Mouse (Mus musculus) forebrain, embryonic 13.5 days (tissue): ENCODE measurements around the gene Aup1. TPM values are rescaled to one million over a fixed set of nuclear protein-coding genes. Genes with fewer than 3 reads are reported as not detected.

Experiments
- ATAC-seq: fragments of 200-750 bp; cut with Nextera tagmentation; 2 replicates; pipeline ENCODE4 v1.8.0; 2017
- H3K27ac ChIP-seq: fragments of 300-500 bp; sonication (generic); 2 replicates; pipeline ENCODE4 v1.5.1; 2015; ENCODE audit warnings: inconsistent platforms, mild to moderate bottlenecking, moderate library complexity
- H3K27me3 ChIP-seq: fragments of 300-500 bp; sonication (generic); 2 replicates; pipeline ENCODE4 v1.6.1; 2015; ENCODE audit warnings: mild to moderate bottlenecking, inconsistent platforms
- H3K36me3 ChIP-seq: fragments of 300-500 bp; sonication (generic); 2 replicates; pipeline ENCODE4 v1.6.1; 2015; ENCODE audit warnings: mild to moderate bottlenecking, inconsistent platforms; ENCODE audit not compliant: poor library complexity, severe bottlenecking
- H3K4me1 ChIP-seq: fragments of 300-500 bp; sonication (generic); 2 replicates; pipeline ENCODE4 v1.6.1; 2015; ENCODE audit warnings: inconsistent platforms
- H3K4me2 ChIP-seq: fragments of 300-500 bp; sonication (generic); 2 replicates; pipeline ENCODE4 v1.6.1; 2015; ENCODE audit warnings: inconsistent platforms, mild to moderate bottlenecking, moderate library complexity
- H3K4me3 ChIP-seq: fragments of 300-500 bp; sonication (generic); 2 replicates; pipeline ENCODE4 v1.5.1; 2015; ENCODE audit warnings: mild to moderate bottlenecking, inconsistent platforms
- H3K9ac ChIP-seq: fragments of 300-500 bp; sonication (generic); 2 replicates; pipeline ENCODE4 v1.6.1; 2015; ENCODE audit warnings: mild to moderate bottlenecking, inconsistent platforms
- H3K9me3 ChIP-seq: fragments of 300-500 bp; sonication (generic); replicated peaks from 2 replicates; pipeline ENCODE4 v1.6.1; 2016; ENCODE audit warnings: inconsistent platforms
- WGBS: fragments of 180-500 bp; shearing (Covaris S2); methylation state at CpG from one replicate; pipeline ENCODE4 v1.1.7; 2015; 5-methylcytosine and 5-hydroxymethylcytosine counted together
- polyA plus RNA-seq: library from polyadenylated mRNA; unstranded; fragments of >200 nt; fragmentation: Nextera tagmentation; extraction: Ambion mirVana; gene quantifications from 2 replicates; pipeline ENCODE4 v1.2.1, GENCODE M21; 2015

The Aup1 gene
- polyA plus RNA-seq, 1 experiment from 2014 or later, result 154 TPM

- H3K36me3 ChIP-seq, result no peaks in the 10 kb centered on the region
- H3K9me3 ChIP-seq, result no peaks in the 10 kb centered on the region
- peak overlapping the region; percentile 55 for H3K4me3 ChIP-seq
- no peak overlapping the region for H3K27ac ChIP-seq
- ATAC-seq, result peak; percentile 54
- H3K9ac ChIP-seq, result peak overlapping the region; percentile 60
- H3K4me2 ChIP-seq, result peak overlapping the region; percentile 70
- under 1% methylated on average over 31 of the region's 31 CpGs for WGBS
- peaks cover 49% of the 10 kb centered on the region for H3K27me3 ChIP-seq
- peaks cover 33% of the 10 kb centered on the region for H3K4me1 ChIP-seq
These were observed 21.5 kb upstream of the Aup1 start for GRCm38 (mm10) chr6:83032769-83033191.

GRCm38 (mm10) chr6:83033249-83034185 lies 20.8 kb upstream of the Aup1 start, which contains the start of the genes Dok1 and Loxl3:
TSS of gene Dok1 (minus strand) at chr6:83033471.
TSS of gene Loxl3 (plus strand) at chr6:83034173.
- peak within 1 kb of the TSS; percentile 70 for H3K4me2 ChIP-seq
- H3K4me3 ChIP-seq, result peak within 1 kb of the TSS; percentile 55
- WGBS, result under 1% methylated on average over 47 of the region's 51 CpGs
- H3K9me3 ChIP-seq, result no peaks in the 10 kb centered on the region
- peaks cover 47% of the 10 kb centered on the region for H3K27me3 ChIP-seq
- peaks cover 40% of the 10 kb centered on the region for H3K4me1 ChIP-seq
- H3K9ac ChIP-seq, result peak within 1 kb of the TSS; percentile 60
- peak within 1 kb of the TSS; percentile 22; the same call in 1 of the 2 replicates for H3K27ac ChIP-seq
- peak; percentile 71 for ATAC-seq
- H3K36me3 ChIP-seq, result no peaks in the 10 kb centered on the region

- Histone ChIP-seq H3K4me3 (peak overlapping the region; percentile 55), H3K9me3 (no peaks in the 10 kb centered on the region), H3K4me2 (peak overlapping the region; percentile 70), H3K36me3 (no peaks in the 10 kb centered on the region), H3K4me1 (peaks cover 45% of the 10 kb centered on the region), H3K27me3 (peaks cover 42% of the 10 kb centered on the region), H3K27ac (peak overlapping the region; percentile 22; the same call in 1 of the 2 replicates), H3K9ac (peak overlapping the region; percentile 60; the same call in 1 of the 2 replicates)
- ATAC-seq, result no peak
- WGBS, result 32% methylated on average over 5 of the region's 5 CpGs
These were observed 19.8 kb upstream of the Aup1 start for GRCm38 (mm10) chr6:83034463-83035055.

GRCm38 (mm10) chr6:83037188-83037587 lies 17.1 kb upstream of the Aup1 start:
- H3K27me3 ChIP-seq, result peaks cover 16% of the 10 kb centered on the region

GRCm38 (mm10) chr6:83038496-83039012 lies 15.8 kb upstream of the Aup1 start:
- Histone ChIP-seq H3K27me3 (peaks cover 10% of the 10 kb centered on the region; the same call in 1 of the 2 replicates), H3K9ac (peak overlapping the region; percentile 40; the same call in 1 of the 2 replicates), H3K9me3 (no peaks in the 10 kb centered on the region), H3K4me1 (peaks cover 23% of the 10 kb centered on the region), H3K36me3 (no peaks in the 10 kb centered on the region), H3K4me2 (peak overlapping the region; percentile 65), H3K4me3 (peak overlapping the region; percentile 31), H3K27ac (no peak overlapping the region)
- peak; percentile 66 for ATAC-seq
- WGBS, result 9% methylated on average over 24 of the region's 24 CpGs

More at GRCm38 (mm10) chr6:83037188-83037587, 17.1 kb upstream of the Aup1 start:
- peaks cover 37% of the 10 kb centered on the region for H3K4me1 ChIP-seq
- no peak overlapping the region for H3K4me3 ChIP-seq
- H3K27ac ChIP-seq, result no peak overlapping the region
- ATAC-seq, result no peak
- no peak overlapping the region for H3K4me2 ChIP-seq
- H3K36me3 ChIP-seq, result no peaks in the 10 kb centered on the region
- no peak overlapping the region for H3K9ac ChIP-seq
- WGBS, result 80% methylated on average over 8 of the region's 8 CpGs
- H3K9me3 ChIP-seq, result no peaks in the 10 kb centered on the region

- 80% methylated on average over 5 of the region's 5 CpGs for WGBS
- H3K4me3 ChIP-seq, result no peak overlapping the region
- no peak for ATAC-seq
- no peaks in the 10 kb centered on the region for H3K9me3 ChIP-seq
- no peak overlapping the region for H3K4me2 ChIP-seq
- no peak overlapping the region for H3K9ac ChIP-seq
- H3K36me3 ChIP-seq, result no peaks in the 10 kb centered on the region
- no peak overlapping the region for H3K27ac ChIP-seq
- H3K4me1 ChIP-seq, result peaks cover 11% of the 10 kb centered on the region
- H3K27me3 ChIP-seq, result 0 out of 2 replicates have a peak, but pooled peaks cover 8% of the 10 kb centered on the region
These were observed 13.7 kb upstream of the Aup1 start for GRCm38 (mm10) chr6:83040601-83041000.

- H3K4me2 ChIP-seq, result no peak overlapping the region
- ATAC-seq, result no peak
- H3K9me3 ChIP-seq, result no peaks in the 10 kb centered on the region
- no peaks in the 10 kb centered on the region for H3K36me3 ChIP-seq
- WGBS, result 64% methylated on average over 6 of the region's 6 CpGs
- H3K27me3 ChIP-seq, result no peaks in the 10 kb centered on the region
- H3K4me1 ChIP-seq, result peaks cover 4% of the 10 kb centered on the region
- H3K9ac ChIP-seq, result no peak overlapping the region
- no peak overlapping the region for H3K4me3 ChIP-seq
- H3K27ac ChIP-seq, result no peak overlapping the region
These were observed 10.8 kb upstream of the Aup1 start for GRCm38 (mm10) chr6:83043561-83043960.

GRCm38 (mm10) chr6:83043993-83044392 lies 10.3 kb upstream of the Aup1 start:
- H3K4me3 ChIP-seq, result no peak overlapping the region
- H3K36me3 ChIP-seq, result no peaks in the 10 kb centered on the region
- no peak for ATAC-seq
- H3K27ac ChIP-seq, result no peak overlapping the region
- no peak overlapping the region for H3K9ac ChIP-seq
- no peaks in the 10 kb centered on the region for H3K4me1 ChIP-seq
- no peak overlapping the region for H3K4me2 ChIP-seq
- H3K27me3 ChIP-seq, result no peaks in the 10 kb centered on the region
- 94% methylated on average over 5 of the region's 5 CpGs for WGBS
- H3K9me3 ChIP-seq, result no peaks in the 10 kb centered on the region

- H3K9ac ChIP-seq, result no peak overlapping the region
- H3K4me1 ChIP-seq, result no peaks in the 10 kb centered on the region
- no peaks in the 10 kb centered on the region for H3K27me3 ChIP-seq
- no peaks in the 10 kb centered on the region for H3K36me3 ChIP-seq
- no peak overlapping the region for H3K4me2 ChIP-seq
- H3K9me3 ChIP-seq, result no peaks in the 10 kb centered on the region
- H3K4me3 ChIP-seq, result no peak overlapping the region
- H3K27ac ChIP-seq, result no peak overlapping the region
- WGBS, result 84% methylated on average over 9 of the region's 9 CpGs
- ATAC-seq, result no peak
These were observed 9.6 kb upstream of the Aup1 start for GRCm38 (mm10) chr6:83044742-83045141.

- Histone ChIP-seq H3K9me3 (no peaks in the 10 kb centered on the region), H3K36me3 (peaks cover 17% of the 10 kb centered on the region), H3K27me3 (no peaks in the 10 kb centered on the region), H3K9ac (no peak overlapping the region), H3K4me2 (no peak overlapping the region), H3K4me1 (peaks cover 15% of the 10 kb centered on the region), H3K27ac (no peak overlapping the region), H3K4me3 (no peak overlapping the region)
- 71% methylated on average over 10 of the region's 10 CpGs for WGBS
- ATAC-seq, result no peak
These were observed 5.0 kb upstream of the Aup1 start for GRCm38 (mm10) chr6:83049367-83049766.

- Histone ChIP-seq H3K9ac (peak overlapping the region; percentile 86), H3K9me3 (no peaks in the 10 kb centered on the region), H3K27ac (peak overlapping the region; percentile 70), H3K4me3 (peak overlapping the region; percentile 99), H3K36me3 (peaks cover 40% of the 10 kb centered on the region), H3K27me3 (no peaks in the 10 kb centered on the region), H3K4me2 (peak overlapping the region; percentile 94), H3K4me1 (peaks cover 29% of the 10 kb centered on the region)
- ATAC-seq, result no peak
- WGBS, result 3% methylated on average over 26 of the region's 26 CpGs
These were observed 973 bp upstream of the Aup1 start for GRCm38 (mm10) chr6:83053136-83053960.
